Mouse (Mus musculus) MEL-GATA-1-ER (cell line): ENCODE results near the gene Parm1.

Experiments
- DNase-seq: peaks from one replicate; pipeline ENCODE4 v3.0.0-alpha.2; 2012; ENCODE audit warnings: low read depth; ENCODE audit errors: extremely low read depth

The Parm1 gene

DNA sequence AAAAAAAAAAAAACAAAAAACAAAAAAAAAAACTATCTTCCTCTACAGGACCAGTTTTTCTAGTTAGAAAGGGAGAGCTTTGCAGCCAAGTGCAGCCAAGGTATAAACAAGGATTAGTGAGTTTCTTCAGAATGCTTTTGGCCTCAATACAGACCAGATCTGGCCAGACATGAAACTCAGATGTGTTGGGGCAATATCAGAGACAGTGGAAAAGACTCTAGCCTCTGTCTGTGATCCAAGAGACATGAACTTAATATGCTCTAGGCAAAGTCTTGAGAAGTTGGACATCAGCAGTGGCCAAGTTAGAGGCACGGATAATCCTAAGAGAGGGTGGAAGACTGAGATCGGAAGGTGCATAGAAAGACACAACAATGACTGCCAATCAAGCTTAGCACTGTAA lies 56.8 kb downstream of the Parm1 start:
- DNase-seq, result no peak

DNA sequence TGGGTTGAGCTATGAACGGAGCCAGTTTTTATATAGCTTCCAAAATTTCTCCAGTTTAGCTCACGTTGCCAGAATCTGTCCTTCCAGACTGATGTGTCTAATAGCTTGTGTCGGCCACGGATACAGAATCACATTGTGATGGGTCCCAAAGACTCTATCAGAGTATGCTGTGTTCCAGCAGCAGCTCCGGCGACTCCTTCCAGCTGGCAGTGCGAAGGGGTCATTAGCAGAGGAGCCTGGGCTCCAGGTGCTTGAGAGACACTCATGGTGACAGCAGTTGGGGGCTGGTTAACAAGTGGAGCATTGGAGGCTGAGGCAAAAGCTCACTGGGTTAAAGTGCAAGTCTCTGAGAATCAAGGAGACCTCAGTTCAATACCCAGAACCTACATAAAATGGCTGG lies 61.5 kb downstream of the Parm1 start:
- no peak for DNase-seq

DNA sequence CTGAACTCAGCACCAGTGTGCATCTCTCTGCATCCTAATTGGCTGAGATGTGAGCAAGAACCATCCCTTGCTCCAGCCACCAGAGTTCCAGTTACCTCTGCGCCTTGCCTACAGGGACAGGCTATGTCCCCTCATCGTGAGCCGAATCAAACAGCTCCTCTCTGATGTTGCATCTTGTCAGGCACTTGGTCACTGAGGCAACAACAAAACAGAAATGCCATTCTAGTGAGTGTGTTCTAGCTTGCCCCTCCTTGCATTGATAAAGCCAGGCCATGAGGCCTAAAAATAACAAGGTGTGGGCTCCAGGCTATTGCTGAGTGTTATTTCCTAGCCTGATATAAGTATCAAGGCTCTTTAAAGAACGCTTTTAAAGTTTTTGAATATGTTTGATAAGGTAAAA lies 64.4 kb downstream of the Parm1 start:
- DNase-seq, result no peak

DNA sequence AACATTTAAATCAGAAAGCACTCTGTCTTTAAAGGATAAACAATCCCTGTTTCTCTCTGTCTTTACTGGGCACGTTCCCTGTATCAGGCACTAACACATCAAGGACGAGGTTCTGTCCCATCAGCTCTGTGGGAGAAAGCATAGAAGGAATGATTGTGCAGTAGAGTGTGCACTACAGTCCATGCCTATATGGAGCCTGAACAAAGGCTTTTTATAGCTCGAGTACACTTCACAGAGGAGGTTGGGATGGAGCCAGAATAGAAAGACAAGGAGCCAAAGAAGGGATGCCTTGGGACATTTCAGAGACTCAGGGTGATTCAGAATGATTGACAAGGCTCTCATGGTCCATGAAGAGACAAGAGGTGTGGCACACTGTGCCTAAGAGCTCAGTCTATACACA lies 68.8 kb downstream of the Parm1 start:
- no peak for DNase-seq

DNA sequence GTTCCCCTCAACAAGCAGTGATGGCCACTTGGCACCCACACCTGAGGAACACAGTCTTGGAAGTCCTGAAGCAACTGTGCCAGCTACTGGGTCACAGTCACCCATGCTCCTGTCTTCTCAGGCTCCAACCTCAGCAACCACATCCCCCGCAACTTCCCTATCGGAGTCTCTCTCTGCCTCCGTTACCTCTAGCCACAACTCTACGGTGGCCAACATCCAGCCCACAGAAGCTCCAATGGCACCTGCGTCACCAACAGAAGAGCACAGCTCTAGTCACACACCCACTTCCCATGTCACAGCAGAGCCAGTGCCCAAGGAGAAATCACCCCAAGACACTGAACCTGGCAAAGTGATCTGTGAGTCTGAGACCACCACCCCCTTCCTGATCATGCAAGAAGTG lies 76.7 kb downstream of the Parm1 start:
- DNase-seq, result no peak

DNA sequence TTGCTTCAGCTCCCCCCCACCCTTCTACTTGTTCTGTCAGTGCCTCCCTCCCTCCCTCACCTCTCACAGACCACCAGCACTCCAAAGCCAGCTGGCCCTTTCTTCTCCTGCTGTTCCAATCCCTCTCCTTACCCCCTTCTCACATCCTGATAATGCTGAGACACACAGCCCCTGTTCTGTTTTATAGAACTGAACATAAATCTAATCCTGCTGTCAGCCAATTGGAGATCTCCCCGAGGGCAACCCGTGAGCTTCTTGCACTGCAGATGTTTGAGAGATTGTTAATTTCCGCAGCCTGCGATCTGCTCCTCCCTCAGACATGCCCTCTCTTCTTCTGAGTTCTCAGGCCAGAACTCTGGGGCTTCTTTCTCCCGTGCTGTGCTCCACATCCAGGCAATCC lies 79.8 kb downstream of the Parm1 start:
- DNase-seq, result no peak

DNA sequence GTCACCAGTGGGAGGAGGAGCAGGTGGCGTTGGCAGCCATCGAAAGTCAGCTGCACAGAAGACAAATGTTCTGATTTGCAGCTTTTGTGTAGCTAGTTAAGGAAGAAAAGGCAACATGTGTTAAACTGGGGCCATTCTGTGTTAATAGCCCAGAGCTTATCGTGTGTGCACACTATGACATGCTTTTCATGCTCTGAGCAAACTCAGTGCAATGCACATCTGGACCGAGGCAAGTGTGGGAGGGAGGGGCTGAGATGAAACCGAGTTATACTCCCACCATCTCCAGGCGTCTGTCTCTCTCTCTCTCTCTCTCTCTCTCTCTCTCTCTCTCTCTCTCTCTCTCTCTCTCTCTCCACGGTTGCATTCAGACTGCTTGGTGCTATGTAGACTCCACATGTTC lies 82.4 kb downstream of the Parm1 start:
- DNase-seq, result no peak

DNA sequence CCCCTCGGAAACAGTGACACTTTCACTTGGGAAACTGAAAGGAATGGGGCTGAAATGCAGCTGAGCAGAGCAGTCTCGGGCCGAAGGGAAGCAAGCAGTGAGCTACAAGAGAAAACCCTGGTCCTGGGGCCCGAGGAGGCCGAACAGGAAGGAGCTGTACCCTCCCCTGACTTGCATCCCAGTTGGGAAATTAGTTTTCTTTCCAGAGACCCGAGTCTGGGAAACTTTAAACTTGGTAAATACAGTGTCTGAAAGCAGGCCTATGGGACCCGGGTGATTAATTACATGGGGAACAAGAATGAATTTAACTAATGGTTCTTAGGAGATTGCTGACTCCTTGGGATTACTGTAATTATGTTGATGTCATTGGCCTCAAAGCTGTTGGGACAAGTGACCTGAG lies 85.9 kb downstream of the Parm1 start:
- DNase-seq, result no peak

DNA sequence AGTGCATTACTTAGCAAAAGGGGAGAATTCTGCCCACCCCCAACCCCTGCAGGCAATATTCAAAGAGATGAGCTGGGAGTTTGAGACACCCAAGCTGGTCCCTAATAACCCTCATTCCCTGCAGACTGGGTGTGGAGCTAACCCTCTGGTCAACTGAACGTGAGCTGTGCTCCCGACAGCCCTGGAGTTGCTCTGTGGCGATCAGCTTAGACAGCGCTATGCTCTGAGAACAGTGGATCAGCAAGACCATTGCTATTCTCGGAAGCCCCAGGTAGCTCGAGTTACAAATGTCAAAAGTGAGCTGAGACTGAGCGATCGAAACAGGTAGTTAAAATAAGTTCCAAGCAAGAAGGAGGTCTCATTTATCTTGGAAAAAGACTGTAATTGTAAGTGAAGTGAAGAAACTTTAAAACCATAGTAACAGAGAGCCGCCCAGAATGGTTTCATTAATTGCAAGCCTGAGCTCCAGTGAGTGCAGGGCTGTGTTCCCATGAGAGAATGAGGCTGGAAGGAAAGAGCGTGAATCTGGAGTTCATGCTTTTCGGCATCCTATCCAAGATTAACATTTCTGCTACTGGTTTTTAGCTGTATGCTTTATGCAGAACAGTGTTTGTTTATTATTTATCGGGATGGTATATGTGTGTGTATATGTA lies 86.5 kb downstream of the Parm1 start:
- DNase-seq, result no peak

DNA sequence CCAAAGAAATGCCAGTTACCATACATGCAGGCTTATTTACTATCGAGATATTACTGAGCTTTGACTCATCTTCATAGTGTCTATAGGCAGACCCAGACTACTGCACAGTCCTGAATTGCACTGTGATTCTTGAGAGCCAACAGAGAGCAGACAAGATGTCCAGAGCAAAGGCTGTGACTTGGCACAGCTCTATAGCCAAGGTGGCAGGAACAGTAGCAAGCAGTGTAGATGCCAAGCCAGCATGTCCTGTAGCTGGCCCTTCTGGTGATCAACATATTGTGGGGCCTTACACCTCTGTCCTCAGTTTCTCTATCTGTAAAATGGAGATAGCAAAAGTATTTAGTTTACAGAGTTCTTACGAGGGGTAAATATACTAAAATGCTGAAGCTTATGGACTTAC lies 89.8 kb downstream of the Parm1 start:
- no peak for DNase-seq

DNA sequence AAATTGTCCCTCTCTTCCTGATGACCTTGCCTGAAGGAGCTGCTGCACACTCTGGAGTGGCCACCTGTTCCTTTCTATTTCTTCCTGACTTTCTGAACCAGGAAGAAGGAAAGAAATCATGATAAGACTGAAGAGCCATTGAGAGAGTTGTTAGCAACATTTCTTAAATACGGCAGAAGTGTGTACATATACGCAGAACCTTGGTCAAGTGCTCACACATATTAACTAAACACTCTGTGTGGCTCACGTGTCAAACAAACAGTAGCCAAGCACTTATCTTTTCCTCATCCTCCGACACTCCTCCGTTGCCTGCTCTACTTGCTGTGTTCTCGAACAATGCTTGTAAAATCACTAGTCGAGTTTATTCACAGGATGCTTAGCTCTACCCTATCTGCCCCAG lies 90.4 kb downstream of the Parm1 start:
- DNase-seq, result no peak

DNA sequence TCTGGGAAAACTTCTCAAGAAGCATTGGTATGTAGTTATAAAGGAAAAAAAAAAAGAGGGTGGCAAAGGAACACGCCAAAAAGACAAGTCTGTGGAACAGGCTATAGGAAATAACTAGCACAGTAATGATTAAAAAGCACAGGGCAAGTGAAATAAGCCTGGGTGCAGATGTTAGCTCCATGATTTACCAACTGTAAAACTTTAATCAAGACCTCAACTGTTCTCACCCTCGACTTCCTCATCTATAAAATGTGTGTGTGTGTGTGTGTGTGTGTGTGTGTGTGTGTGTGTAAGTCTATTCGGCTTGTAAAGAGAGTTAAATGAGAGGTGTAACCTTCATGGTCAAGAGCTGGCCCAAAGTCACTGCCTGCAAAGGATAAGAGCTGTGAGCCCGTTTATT lies 91.6 kb downstream of the Parm1 start:
- no peak for DNase-seq

DNA sequence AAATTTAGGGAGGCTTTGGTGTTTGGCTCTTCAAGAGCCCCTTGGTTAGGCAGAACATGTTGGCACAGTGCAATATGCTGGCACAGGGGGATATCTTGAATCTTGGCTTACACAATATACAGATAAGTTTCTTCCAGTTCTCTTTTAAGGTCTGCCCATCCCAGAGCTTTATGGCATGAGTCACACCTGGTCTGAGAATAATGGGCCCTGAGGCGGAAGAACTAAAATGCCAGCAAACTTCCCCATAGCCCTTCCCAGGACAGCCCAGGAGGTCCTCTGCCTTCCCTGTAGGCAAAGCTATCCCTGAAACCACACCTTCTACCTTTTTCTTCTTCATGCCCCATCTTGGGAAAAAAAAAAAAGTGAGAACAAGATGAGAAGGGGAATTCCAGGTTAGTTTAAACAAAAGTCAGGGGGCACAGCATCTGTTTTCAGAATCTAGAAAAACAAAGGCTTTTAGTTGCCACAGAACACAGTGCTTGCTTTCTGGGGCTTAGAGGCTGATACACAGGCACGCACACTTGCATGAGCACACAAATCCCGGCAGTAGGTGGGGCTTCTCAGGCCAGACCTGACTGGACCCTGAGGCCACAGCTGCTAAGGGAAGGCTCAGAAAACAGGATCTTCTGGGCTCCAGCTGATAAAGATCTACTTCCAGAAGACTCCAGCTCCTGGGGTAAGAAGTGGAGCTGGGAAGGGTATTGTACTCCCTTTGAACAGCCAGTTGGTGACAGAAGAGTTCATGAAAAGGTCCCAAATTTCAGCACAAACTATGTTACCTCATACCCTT lies 92.3 kb downstream of the Parm1 start:
- no peak for DNase-seq

DNA sequence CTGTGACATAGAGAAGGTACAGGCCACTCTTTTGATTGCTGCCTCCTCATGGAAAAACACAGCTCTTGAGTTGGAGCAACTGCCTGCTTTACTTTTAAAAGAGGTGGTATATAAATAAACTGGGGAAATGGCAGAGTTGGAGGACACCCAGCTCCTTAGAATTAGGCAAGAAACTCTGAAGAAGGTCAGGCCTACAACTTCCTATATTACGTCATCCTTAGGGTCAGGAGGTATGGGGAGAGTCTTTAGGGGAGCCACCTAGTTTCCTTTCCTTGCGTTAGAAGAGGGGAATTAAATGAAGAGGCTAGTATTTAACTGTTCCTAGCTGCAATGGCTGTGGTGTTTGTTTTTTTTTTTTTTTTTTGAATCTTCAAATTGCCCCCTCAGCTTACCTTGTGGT lies 93.1 kb downstream of the Parm1 start:
- no peak for DNase-seq

DNA sequence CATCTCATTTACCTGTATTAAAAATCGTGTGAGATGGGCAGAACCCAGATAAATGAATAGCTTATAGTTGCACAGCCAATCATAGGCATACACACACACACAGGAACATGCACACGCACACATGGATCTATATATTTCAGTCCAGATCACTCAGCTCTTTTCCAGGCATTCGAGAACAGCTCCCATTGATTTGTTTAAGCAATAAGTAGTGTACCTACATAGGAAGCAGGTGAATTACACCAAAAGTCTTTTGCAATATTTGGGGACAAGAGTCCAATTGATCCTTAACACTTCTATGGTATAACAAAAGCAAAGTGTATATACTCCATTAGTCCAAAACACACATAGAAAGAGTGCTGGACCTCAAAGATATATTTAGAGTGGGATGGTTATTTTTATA lies 94.2 kb downstream of the Parm1 start:
- no peak for DNase-seq

DNA sequence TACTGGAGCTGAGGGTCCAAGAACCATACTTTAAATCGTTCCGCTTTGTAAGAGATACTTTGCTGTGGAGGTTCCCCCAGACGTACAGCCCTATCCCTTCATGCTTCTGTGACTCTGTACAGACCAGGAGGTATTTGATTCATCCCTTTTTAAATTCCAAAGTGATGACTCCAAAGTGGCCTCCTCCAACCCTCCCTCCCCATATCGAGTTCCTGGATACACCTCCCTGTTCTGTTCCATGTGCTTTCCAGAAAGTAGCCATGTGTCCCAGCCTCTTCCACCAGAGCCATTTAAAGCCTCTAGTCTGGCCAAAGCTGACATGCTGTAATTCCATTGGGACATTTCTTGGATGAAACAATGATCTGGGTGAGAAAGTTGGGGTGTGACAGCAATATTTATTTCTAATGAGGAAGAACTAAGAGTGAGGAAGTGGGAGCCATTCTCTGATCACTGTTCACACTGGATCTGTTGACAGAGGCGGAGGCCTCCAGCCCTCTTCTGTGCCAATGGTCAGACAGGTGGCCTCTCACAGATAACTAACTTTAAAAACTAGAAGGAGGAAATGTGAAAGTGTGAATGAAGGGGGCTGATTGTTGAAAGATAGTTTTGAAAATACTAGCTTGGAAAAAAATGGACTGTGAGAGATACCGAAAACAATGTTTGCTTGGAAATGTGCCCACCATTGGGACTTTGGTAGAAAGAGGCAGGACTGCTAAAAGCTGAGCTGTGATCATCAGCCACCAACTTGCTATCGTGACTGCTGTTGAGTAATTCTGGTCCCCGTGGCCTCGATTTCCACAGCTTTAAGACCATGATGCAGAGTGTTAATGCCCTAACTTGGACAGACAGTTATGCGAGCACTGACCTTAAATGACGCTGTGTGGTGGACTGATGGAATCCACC lies 100.2 kb downstream of the Parm1 start:
- no peak for DNase-seq

DNA sequence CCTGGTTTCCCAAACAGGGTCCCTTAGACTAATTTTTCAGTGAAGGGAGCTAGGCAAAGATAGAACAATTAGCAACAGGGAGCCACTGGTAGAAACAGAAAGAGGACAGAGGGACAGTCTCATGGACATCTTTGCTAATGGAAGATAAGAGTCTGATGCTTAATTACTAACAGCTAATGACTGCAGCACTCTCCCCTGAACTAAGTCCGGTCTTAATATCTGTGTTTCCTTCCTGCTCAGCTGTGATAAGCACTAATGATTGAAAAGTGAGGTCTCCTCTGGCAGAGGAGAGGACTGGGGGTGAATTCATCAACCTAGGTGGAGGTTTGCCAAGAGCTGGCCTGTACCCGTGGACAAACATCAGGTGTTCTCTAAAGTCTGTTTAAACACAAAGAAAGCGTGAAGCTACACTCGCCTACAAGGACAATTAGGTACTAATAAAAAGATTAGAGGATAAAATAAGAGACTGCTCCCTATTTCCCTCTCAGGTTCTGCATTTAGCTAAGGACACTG lies 101.3 kb downstream of the Parm1 start:
- no peak for DNase-seq

DNA sequence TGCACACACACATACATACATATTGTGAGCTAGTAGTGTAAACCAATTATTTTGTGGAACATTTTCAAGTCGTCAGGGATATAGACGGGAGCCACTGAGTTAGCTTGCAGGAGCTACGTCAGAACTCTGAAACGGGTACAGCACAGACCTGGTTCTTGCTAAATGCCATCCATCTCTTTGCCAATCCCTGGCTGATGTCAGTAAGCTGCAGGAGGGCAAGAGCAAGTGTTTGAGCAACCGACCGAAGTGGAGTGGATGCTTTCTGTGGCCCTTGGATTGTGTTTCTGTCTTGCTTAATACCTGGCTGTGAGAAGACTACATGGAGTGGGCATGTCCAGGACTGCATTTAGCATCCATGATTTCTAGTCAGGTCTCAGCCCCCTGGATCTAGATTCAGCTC lies 103.8 kb downstream of the Parm1 start:
- DNase-seq, result no peak

DNA sequence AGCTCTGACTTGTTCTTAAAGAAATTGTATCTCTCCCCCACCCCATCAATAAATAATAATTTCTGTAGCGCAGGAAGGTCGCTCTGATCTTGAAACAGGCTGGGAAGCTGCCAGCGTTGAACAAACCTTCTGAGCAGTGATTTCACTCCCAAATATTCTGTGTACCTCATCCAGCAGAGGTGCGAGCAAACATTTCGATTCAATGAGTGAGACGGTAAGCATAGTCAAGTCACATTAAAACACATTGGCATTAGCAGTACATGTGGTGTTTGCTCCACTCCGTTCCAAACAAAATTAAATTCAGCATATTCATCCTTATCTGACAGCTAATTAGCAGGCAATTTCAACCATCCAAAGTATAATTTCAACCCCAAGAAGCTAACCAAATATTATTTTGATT lies 109.4 kb downstream of the Parm1 start:
- DNase-seq, result no peak

DNA sequence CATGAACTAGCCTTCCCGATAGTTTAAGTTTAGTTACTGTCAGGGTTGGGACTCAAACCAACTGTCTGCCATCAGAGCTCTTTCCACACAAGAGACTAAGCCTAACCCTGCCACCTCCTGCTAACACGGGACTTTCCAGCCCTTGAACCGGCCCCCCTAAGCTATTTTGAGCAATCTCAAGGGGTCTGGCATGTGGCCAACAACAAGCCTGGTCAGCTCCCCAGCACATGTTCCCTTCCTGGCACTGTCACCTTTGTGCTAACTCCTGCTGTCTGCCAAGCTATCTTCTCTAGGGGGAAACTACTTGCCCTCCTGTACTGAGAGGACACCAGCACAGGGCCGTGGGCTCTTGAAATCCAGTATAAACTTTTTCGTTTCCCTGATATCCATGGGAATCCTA lies 112.1 kb downstream of the Parm1 start:
- DNase-seq, result no peak

DNA sequence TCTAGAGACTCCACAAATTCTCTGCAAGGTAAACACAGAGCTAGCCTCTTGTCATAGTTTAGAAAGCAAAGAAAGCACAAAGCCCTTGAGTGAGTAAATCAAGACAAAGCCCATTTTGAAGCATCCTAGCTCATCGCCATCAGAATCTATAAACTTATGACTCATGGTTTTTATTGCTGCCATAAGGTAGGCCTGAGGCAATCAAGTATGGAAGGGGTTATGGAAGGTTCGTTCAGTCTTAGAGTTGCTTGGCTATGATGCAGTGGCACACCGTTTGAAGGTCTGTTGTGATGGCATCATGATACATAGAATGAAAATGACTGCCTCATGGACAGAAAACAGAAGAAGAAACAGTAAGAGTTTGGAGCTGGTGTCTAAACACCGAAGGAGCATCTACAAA lies 133.9 kb downstream of the Parm1 start:
- no peak for DNase-seq
